Mouse (Mus musculus) heart, postnatal 0 days (tissue): ENCODE data around the gene Slc26a9. TPM values are rescaled to one million over a fixed set of nuclear protein-coding genes. Genes with fewer than 3 reads are reported as not detected.
A peak's percentile ranks its signal among the peaks of the same experiment; 100 is the strongest.

Experiments
- ATAC-seq: fragments of 200-750 bp; cut with Nextera tagmentation; 2 replicates; pipeline ENCODE4 v1.8.0; 2017; ENCODE audit warnings: low read depth, moderate number of reproducible peaks, moderate library complexity; ENCODE audit not compliant: insufficient read depth
- DNase-seq: peaks from one replicate; pipeline ENCODE4 v3.0.0-alpha.2; 2016; ENCODE audit warnings: low spot score
- H3K27ac ChIP-seq: fragments of 300-500 bp; sonication (generic); 2 replicates; pipeline ENCODE4 v1.5.1; 2014; ENCODE audit warnings: low read depth, mild to moderate bottlenecking
- H3K27me3 ChIP-seq: fragments of 300-500 bp; sonication (generic); 2 replicates; pipeline ENCODE4 v1.6.1; 2014; ENCODE audit warnings: low read length, mixed read lengths; ENCODE audit not compliant: control insufficient read depth, insufficient read depth
- H3K36me3 ChIP-seq: fragments of 300-500 bp; sonication (generic); replicated peaks from 2 replicates; pipeline ENCODE4 v1.6.1; 2014; ENCODE audit warnings: low read length, mixed read lengths; ENCODE audit not compliant: control insufficient read depth, insufficient read depth
- H3K4me1 ChIP-seq: fragments of 300-500 bp; sonication (generic); 2 replicates; pipeline ENCODE4 v1.6.1; 2014; ENCODE audit warnings: antibody characterized with exemption; ENCODE audit not compliant: control insufficient read depth, insufficient read depth
- H3K4me2 ChIP-seq: fragments of 300-500 bp; sonication (generic); 2 replicates; pipeline ENCODE4 v1.6.1; 2014; ENCODE audit warnings: low read depth, mild to moderate bottlenecking, low read length, moderate library complexity
- H3K4me3 ChIP-seq: fragments of 300-500 bp; sonication (generic); 2 replicates; pipeline ENCODE4 v1.5.1; 2014; ENCODE audit warnings: low read depth, low read length
- H3K9ac ChIP-seq: fragments of 300-500 bp; sonication (generic); replicated peaks from 2 replicates; pipeline ENCODE4 v1.6.1; 2014; ENCODE audit warnings: low read depth, low read length, mixed read lengths
- H3K9me3 ChIP-seq: fragments of 300-500 bp; sonication (generic); replicated peaks from 2 replicates; pipeline ENCODE4 v1.6.1; 2016; ENCODE audit warnings: low read length; ENCODE audit not compliant: control insufficient read depth
- CTCF ChIP-seq: IDR thresholded peaks from 2 replicates; pipeline ENCODE4 v1.5.1; 2016; ENCODE audit warnings: antibody characterized with exemption, control low read depth, low read depth
- EP300 ChIP-seq: IDR thresholded peaks from 2 replicates; pipeline ENCODE4 v1.6.1; 2016; ENCODE audit warnings: antibody characterized with exemption, low read depth
- WGBS: fragments of 180-500 bp; shearing (Covaris S2); extraction: QIAGEN DNeasy Blood & Tissue Kit; methylation state at CpG from one replicate; pipeline ENCODE4 v1.1.7; 2014; 5-methylcytosine and 5-hydroxymethylcytosine counted together
- polyA plus RNA-seq: library from polyadenylated mRNA; unstranded; fragments of >200 nt; fragmentation: Nextera tagmentation; extraction: Ambion mirVana; gene quantifications from 2 replicates; pipeline ENCODE4 v1.2.1, GENCODE M21; 2015
- total RNA-seq: library from RNA; depleted of rRNA; stranded (reverse); fragments of >200 nt; gene quantifications from 2 replicates; pipeline ENCODE4 v1.2.3, GENCODE M21; 2014; ENCODE audit warnings: low replicate concordance

The Slc26a9 gene
- total and polyA plus RNA-seq, 2 experiments from 2014 or later = 0.05 TPM; not detected in 1

DNA sequence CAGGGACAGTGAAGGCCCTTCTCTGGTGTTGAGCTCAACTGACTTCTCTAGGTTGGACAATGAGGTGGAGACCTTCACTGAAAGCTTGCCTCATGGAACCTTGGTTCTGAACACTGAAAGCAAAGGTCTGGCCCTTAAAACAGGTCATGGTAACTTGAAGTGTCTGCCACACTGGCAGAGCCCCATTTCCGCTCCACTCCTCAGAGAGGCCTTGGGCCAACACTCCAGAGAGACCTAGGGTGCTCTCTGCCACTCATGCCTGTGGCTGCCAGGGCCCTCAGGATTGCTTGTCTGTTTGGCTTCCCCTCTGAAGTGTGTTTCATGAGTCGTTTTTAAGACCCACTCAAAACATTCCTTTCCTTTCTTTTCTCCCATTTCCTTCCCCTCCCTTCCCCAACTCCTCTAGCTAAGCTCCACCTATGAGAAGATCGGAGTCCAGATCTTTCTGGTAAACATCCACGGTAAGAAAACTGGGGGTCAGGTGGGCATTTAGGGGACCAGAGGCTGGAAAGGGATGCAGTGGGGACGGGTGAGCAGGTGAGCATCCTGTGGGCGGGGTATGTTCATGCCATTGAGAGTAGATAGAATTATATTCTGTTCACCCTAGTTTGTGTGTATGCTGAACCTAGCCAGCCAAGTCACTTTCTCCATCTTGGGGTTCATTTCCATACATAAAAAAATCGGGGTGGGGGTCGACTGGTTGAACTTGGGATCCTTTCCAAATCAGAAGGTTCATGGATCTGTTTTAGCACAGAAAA lies 20.9 kb downstream of the Slc26a9 start:
- no peak overlapping the region for H3K27ac ChIP-seq
- DNase-seq (no peak), ATAC-seq (no peak)
- no peaks in the 10 kb centered on the region for H3K4me1 ChIP-seq
- no peak for TF ChIP-seq CTCF
- H3K9ac ChIP-seq = no peak overlapping the region
- H3K27me3 ChIP-seq = no peaks in the 10 kb centered on the region
- no peak overlapping the region for H3K4me3 ChIP-seq
- H3K4me2 ChIP-seq = no peak overlapping the region
- 52% methylated on average over 8 of the region's 8 CpGs for WGBS
- no peaks in the 10 kb centered on the region for H3K9me3 ChIP-seq
- no peaks in the 10 kb centered on the region for H3K36me3 ChIP-seq

- ATAC-seq = peak; percentile 30; the same call in 1 of the 2 replicates
- peak; percentile 98 for TF ChIP-seq CTCF
- no peak for TF ChIP-seq EP300
- no peaks in the 10 kb centered on the region for H3K9me3 ChIP-seq
- H3K27me3 ChIP-seq = no peaks in the 10 kb centered on the region
- peak; percentile 84 for DNase-seq
- H3K9ac ChIP-seq = no peak overlapping the region
- 0 out of 2 replicates have a peak, but pooled peaks cover 7% of the 10 kb centered on the region for H3K4me1 ChIP-seq
- H3K27ac ChIP-seq = no peak overlapping the region
- H3K4me2 ChIP-seq = no peak overlapping the region
- WGBS = 9% methylated on average over 11 of the region's 11 CpGs
- no peak overlapping the region for H3K4me3 ChIP-seq
- no peaks in the 10 kb centered on the region for H3K36me3 ChIP-seq
These were observed 21.7 kb downstream of the Slc26a9 start for GRCm38 (mm10) chr1:131765357-131766001.

DNA sequence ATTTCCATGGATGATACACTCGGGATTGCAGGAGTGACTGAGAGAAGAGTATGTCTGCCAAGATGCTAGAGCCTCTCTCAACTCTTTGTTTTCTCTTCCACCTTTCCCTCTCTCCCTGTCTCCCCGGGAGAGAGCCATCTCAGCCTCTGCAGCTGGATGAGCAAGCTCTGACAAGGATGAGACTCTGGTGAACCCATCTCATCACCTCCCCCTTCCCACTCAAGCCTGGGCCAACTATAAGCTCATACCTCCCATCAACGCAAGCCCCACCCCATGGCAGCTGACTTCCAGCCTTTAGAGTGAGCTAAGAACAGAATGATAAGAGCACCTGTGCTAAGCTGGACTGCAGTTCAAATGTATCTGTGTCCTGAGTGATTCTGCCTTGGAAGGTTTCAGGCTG lies 25.5 kb downstream of the Slc26a9 start:
- Histone ChIP-seq H3K36me3 (no peaks in the 10 kb centered on the region), H3K9me3 (no peaks in the 10 kb centered on the region), H3K4me1 (peaks cover 12% of the 10 kb centered on the region; the same call in 1 of the 2 replicates), H3K9ac (no peak overlapping the region), H3K4me2 (no peak overlapping the region), H3K27me3 (no peaks in the 10 kb centered on the region), H3K27ac (no peak overlapping the region), H3K4me3 (no peak overlapping the region)
- TF ChIP-seq EP300 = no peak
- TF ChIP-seq CTCF = no peak
- DNase-seq = no peak
- ATAC-seq = no peak
- WGBS = 45% methylated on average over 3 of the region's 3 CpGs

- Histone ChIP-seq H3K27ac (peak overlapping the region; percentile 83), H3K9ac (no peak overlapping the region; the same call in 1 of the 2 replicates), H3K4me1 (peaks cover 12% of the 10 kb centered on the region; the same call in 1 of the 2 replicates), H3K36me3 (no peaks in the 10 kb centered on the region), H3K9me3 (no peaks in the 10 kb centered on the region), H3K27me3 (no peaks in the 10 kb centered on the region), H3K4me2 (no peak overlapping the region), H3K4me3 (no peak overlapping the region)
- DNase-seq = peak; percentile 68
- peak; percentile 95 for TF ChIP-seq EP300
- peak; percentile 26 for TF ChIP-seq CTCF
- peak; percentile 91 for ATAC-seq
- 38% methylated on average over 4 of the region's 4 CpGs for WGBS
These were observed 26.8 kb downstream of the Slc26a9 start for GRCm38 (mm10) chr1:131770656-131771055.

DNA sequence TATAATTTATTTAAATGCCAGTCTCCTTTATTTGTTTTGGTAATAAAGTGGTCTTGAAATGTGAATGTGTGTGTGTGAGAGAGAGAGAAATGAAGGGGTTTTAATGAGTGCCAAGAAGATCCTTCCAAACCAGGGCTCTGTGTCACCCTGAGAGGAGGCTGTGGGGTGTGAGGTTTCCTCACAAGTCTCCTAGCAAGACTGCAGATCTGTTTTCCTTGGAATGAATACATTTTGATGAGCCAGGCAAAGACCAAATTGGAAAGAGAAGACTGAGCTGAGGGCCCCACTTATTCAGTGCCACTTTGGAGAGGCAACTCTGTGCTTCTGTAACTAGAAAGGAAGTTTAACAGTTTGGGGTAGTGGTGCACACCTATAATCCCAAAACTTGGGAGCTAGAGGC lies 27.6 kb downstream of the Slc26a9 start:
- Histone ChIP-seq H3K9me3 (no peaks in the 10 kb centered on the region), H3K27ac (peak overlapping the region; percentile 83), H3K36me3 (no peaks in the 10 kb centered on the region), H3K9ac (no peak overlapping the region), H3K4me2 (no peak overlapping the region), H3K27me3 (no peaks in the 10 kb centered on the region), H3K4me3 (no peak overlapping the region), H3K4me1 (peaks cover 12% of the 10 kb centered on the region; the same call in 1 of the 2 replicates)
- ATAC-seq (no peak), DNase-seq (no peak)
- TF ChIP-seq CTCF = no peak
- no peak for TF ChIP-seq EP300
